Mouse (Mus musculus): ENCODE measurements around the gene Hira.

- TF ChIP-seq POLR2A (IDR thresholded peaks at IDR 0.05; ENCODE audit: low read depth, low read length) = no peak
- TF ChIP-seq CTCF (conservative IDR thresholded peaks at IDR 0.05; ENCODE audit: insufficient read depth, insufficient read length, low read depth, low read length) = no peak
Observed at GRCm38 (mm10) chr16:18986381-18986780, 109.5 kb downstream of the Hira start.
